Mouse (Mus musculus) erythroblast, embryonic 14.5 days (primary cell): ENCODE data around the gene March2. TPM values are rescaled to one million over a fixed set of nuclear protein-coding genes. Genes with fewer than 3 reads are reported as not detected.
A peak's percentile ranks its signal among the peaks of the same experiment; 100 is the strongest.

Source experiments
- H3K27me3 ChIP-seq: 2 replicates; pipeline ENCODE4 v1.6.1; 2012; ENCODE audit warnings: inconsistent platforms; ENCODE audit not compliant: control insufficient read depth
- H3K36me3 ChIP-seq: 2 replicates; pipeline ENCODE4 v1.6.1; 2012; ENCODE audit warnings: mild to moderate bottlenecking, inconsistent platforms; ENCODE audit not compliant: control insufficient read depth
- H3K4me1 ChIP-seq: 2 replicates; pipeline ENCODE4 v1.6.1; 2012; ENCODE audit warnings: inconsistent platforms; ENCODE audit not compliant: control insufficient read depth
- H3K4me3 ChIP-seq: replicated peaks from 2 replicates; pipeline ENCODE3; 2012; ENCODE audit warnings: moderate library complexity, mild to moderate bottlenecking, inconsistent platforms
- H3K9me3 ChIP-seq: 2 replicates; pipeline ENCODE4 v1.6.1; 2012; ENCODE audit warnings: low read length, inconsistent platforms, mixed read lengths; ENCODE audit not compliant: control insufficient read depth
- GATA1 ChIP-seq: IDR thresholded peaks from 2 replicates; pipeline ENCODE4 v1.6.1; 2012; ENCODE audit warnings: low read length, inconsistent platforms, mixed read lengths
- TAL1 ChIP-seq: IDR thresholded peaks from 3 replicates; pipeline ENCODE4 v1.6.1; 2012; ENCODE audit warnings: low read length, inconsistent platforms, mixed read lengths
- polyA plus RNA-seq: library from polyadenylated mRNA; stranded (reverse); fragments of >175 nt; gene quantifications from 2 replicates; pipeline ENCODE4 v1.2.3, GENCODE M21; 2012

March2 gene
- polyA plus RNA-seq, 1 experiment = 80.5 TPM

DNA sequence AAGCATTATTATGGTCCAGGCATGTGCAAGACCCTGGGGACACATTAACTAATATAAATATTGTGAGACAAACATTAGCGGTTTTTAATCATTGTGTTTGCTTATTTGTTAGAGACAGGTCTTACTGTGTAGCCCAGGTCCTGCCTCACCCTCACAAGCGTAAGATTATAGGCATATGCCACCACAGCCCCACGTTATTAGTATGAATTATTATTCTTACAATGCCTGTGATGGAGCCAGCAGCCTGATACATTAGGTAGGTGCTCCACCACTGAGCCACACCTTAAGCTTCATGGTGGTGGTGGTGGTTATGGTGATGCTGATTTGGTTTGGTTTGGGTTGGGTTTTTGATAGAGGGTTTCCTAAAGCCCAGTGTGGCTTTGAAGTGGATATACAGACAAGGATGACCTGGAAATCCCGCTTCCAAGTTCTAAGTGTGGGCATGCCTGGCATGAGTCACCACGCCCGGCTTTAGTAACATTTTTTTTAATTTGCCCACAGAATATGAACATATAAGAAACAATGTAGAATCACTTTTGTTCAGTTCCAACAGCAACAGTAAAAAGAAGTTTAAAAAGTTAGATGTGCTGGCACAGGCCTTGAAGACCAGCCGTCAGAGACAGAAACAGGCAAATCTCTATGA lies 1.4 kb upstream of the March2 start:
- Histone ChIP-seq H3K4me1 (peaks cover 45% of the 10 kb centered on the region), H3K27me3 (no peaks in the 10 kb centered on the region), H3K9me3 (no peaks in the 10 kb centered on the region), H3K4me3 (no peak overlapping the region), H3K36me3 (peaks cover 31% of the 10 kb centered on the region)
- TF ChIP-seq TAL1 (no peak), GATA1 (no peak)

GRCm38 (mm10) chr17:33718944-33719725 lies 665 bp upstream of the March2 start:
- no peaks in the 10 kb centered on the region for H3K27me3 ChIP-seq
- peak overlapping the region; percentile 74 for H3K4me3 ChIP-seq
- TF ChIP-seq GATA1 = no peak
- TF ChIP-seq TAL1 = no peak
- peaks cover 38% of the 10 kb centered on the region for H3K36me3 ChIP-seq
- peaks cover 52% of the 10 kb centered on the region for H3K4me1 ChIP-seq
- H3K9me3 ChIP-seq = no peaks in the 10 kb centered on the region

DNA sequence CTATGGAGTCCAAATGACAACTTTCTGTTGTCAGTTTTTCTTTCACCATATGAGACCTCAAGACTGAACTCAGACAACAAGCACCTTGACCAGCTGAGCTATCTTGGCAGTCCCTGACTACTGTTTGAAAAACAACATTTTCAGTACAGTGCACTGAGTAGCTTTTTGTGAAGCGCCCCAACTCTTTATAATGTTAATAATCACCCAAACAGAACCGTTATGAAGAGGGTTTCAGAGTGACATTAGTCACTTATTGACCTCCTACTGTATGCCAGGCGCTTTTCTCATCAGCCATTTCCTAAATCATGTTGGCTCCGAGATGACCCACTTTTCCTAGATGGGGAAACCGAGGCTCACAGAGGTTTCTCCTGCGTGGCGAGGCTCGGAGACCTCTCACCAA lies 488 bp downstream of the March2 start:
- H3K9me3 ChIP-seq = no peaks in the 10 kb centered on the region
- TF ChIP-seq TAL1 = no peak
- no peak for TF ChIP-seq GATA1
- peaks cover 46% of the 10 kb centered on the region for H3K36me3 ChIP-seq
- no peaks in the 10 kb centered on the region for H3K27me3 ChIP-seq
- H3K4me1 ChIP-seq = peaks cover 61% of the 10 kb centered on the region
- H3K4me3 ChIP-seq = peak overlapping the region; percentile 74

GRCm38 (mm10) chr17:33717246-33717645 lies 1.2 kb downstream of the March2 start:
- peaks cover under 1% of the 10 kb centered on the region for H3K9me3 ChIP-seq
- H3K4me3 ChIP-seq = peak overlapping the region; percentile 74
- TF ChIP-seq TAL1 (no peak), GATA1 (no peak)

GRCm38 (mm10) chr17:33714779-33715178 lies 3.7 kb downstream of the March2 start:
- Histone ChIP-seq H3K4me1 (peaks cover 83% of the 10 kb centered on the region), H3K27me3 (no peaks in the 10 kb centered on the region; the same call in 1 of the 2 replicates), H3K9me3 (peaks cover 15% of the 10 kb centered on the region), H3K36me3 (peaks cover 78% of the 10 kb centered on the region), H3K4me3 (peak overlapping the region; percentile 67)
- peak; percentile 72 for TF ChIP-seq TAL1
- peak; percentile 80 for TF ChIP-seq GATA1

More at GRCm38 (mm10) chr17:33717246-33717645, 1.2 kb downstream of the March2 start:
- H3K4me1 ChIP-seq = peaks cover 67% of the 10 kb centered on the region
- no peaks in the 10 kb centered on the region for H3K27me3 ChIP-seq
- peaks cover 54% of the 10 kb centered on the region for H3K36me3 ChIP-seq

- Histone ChIP-seq H3K4me1 (peaks cover 85% of the 10 kb centered on the region), H3K27me3 (no peaks in the 10 kb centered on the region; the same call in 1 of the 2 replicates), H3K9me3 (peaks cover 15% of the 10 kb centered on the region), H3K36me3 (peaks cover 94% of the 10 kb centered on the region), H3K4me3 (peak overlapping the region; percentile 67)
- TF ChIP-seq GATA1 = peak; percentile 100
- peak; percentile 99 for TF ChIP-seq TAL1
Measured at GRCm38 (mm10) chr17:33713271-33713670, 5.2 kb downstream of the March2 start.

DNA sequence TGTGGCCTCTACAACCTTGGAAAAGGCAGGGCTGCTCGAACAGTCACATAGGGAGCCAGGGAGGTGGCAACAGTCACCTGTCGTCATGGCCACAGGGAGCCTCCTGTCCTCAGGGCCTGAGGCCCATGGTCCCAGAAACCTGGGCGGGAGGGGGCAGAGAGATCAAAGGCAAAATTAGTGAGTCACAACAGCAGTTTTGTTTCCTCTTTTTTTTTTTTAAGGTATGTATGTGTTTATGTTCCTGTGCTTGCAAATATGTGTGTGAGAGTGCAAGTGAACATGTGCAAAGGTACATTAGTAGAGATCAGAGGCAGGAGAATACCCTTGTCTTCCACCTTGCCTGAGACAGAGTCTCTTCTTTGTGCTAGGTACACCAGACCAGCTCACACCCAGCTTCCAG lies 8.6 kb downstream of the March2 start:
- H3K4me3 ChIP-seq = peak overlapping the region; percentile 25

DNA sequence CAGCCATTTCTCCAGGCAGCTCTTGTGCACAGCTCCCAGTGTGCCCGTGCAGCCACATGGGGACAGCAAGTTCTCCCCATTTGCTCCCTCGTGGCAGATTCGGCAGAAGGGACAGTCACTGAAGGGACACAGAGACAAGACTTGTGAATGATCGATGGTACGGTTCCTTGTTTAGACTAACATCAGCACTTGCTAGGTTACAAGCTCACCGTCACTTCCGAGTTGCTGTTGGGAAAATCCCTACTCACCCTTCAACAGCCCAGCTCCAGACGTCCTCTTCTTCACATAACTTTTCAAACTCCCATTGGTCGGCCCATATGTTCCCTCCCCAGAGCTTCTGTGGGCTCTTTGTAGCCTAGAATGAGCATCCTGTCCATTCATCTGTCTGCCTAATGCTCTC lies 15.4 kb downstream of the March2 start:
- H3K9me3 ChIP-seq = no peaks in the 10 kb centered on the region
- peaks cover 26% of the 10 kb centered on the region for H3K4me1 ChIP-seq
- no peak overlapping the region for H3K4me3 ChIP-seq
- H3K27me3 ChIP-seq = no peaks in the 10 kb centered on the region
- H3K36me3 ChIP-seq = peaks cover 99% of the 10 kb centered on the region
- TF ChIP-seq TAL1 (no peak), GATA1 (no peak)

More for the DNA sequence above, 8.6 kb downstream of the March2 start:
- Histone ChIP-seq H3K9me3 (peaks cover 15% of the 10 kb centered on the region), H3K4me1 (peaks cover 77% of the 10 kb centered on the region), H3K27me3 (no peaks in the 10 kb centered on the region; the same call in 1 of the 2 replicates), H3K36me3 (peaks cover 97% of the 10 kb centered on the region)
- TF ChIP-seq GATA1 (no peak), TAL1 (no peak)

GRCm38 (mm10) chr17:33702178-33702577 lies 16.3 kb downstream of the March2 start:
- no peaks in the 10 kb centered on the region for H3K9me3 ChIP-seq
- TF ChIP-seq TAL1 (no peak), GATA1 (no peak)
- peaks cover 99% of the 10 kb centered on the region for H3K36me3 ChIP-seq
- H3K27me3 ChIP-seq = no peaks in the 10 kb centered on the region
- H3K4me3 ChIP-seq = no peak overlapping the region
- H3K4me1 ChIP-seq = peaks cover 20% of the 10 kb centered on the region
